Mouse (Mus musculus): Measurements from ENCODE around the gene Arhgef33. TPM values are rescaled to one million over a fixed set of nuclear protein-coding genes. Genes with fewer than 3 reads are reported as not detected.
"Not testable (repeated sequence)": the region's sequence is repeated elsewhere in the genome, so short reads cannot be mapped to it uniquely, and the experiment has no call there.

Arhgef33 gene
- polyA plus RNA-seq (2014; fragmentation: Nextera tagmentation; extraction: Ambion mirVana) = 0.80 and 1.4 TPM in 2 replicates

- WGBS = 63% methylated on average over 1 of the region's 1 CpGs
- Histone ChIP-seq H3K9me3 (ENCODE audit: control insufficient read depth, low read length) (no peaks in the 10 kb centered on the region), H3K4me1 (ENCODE audit: control insufficient read depth in 2 of 2, insufficient read depth in 2 of 2, low read length in 2 of 2) (peaks cover 2 to 3% of the 10 kb centered on the region in 2 experiments; a peak in 1 of 4 replicates), H3K27ac (replicated peaks in 1 of 2; ENCODE audit: control insufficient read depth in 1 of 2, insufficient read depth in 1 of 2, low read depth in 2 of 2, low read length in 2 of 2) (no peak within 1 kb of the TSS), H3K4me2 (ENCODE audit: low read length) (no peak within 1 kb of the TSS), H3K9ac (ENCODE audit: low read length) (no peak within 1 kb of the TSS), H3K4me3 (ENCODE audit: control insufficient read depth in 1 of 2, insufficient read depth in 1 of 2, low read depth in 1 of 2, low read length in 2 of 2) (no peak within 1 kb of the TSS), H3K27me3 (ENCODE audit: control insufficient read depth, insufficient read depth, low read length) (no peaks in the 10 kb centered on the region), H3K36me3 (ENCODE audit: control insufficient read depth, insufficient read depth, low read length) (no peaks in the 10 kb centered on the region)
- ATAC-seq (ENCODE audit: insufficient number of reproducible peaks, insufficient read depth, low FRiP score, low read depth) = no peak
These were observed at the start of gene Arhgef33 for GRCm38 (mm10) chr17:80307251-80307650. TSS of gene Arhgef33 (plus strand) at chr17:80307407.

GRCm38 (mm10) chr17:80267065-80267464, 40.1 kb upstream of the Arhgef33 start:
- Histone ChIP-seq H3K4me3 (ENCODE audit: control insufficient read depth in 1 of 2, insufficient read depth in 1 of 2, low read depth in 1 of 2, low read length in 2 of 2) (no peak overlapping the region), H3K36me3 (ENCODE audit: control insufficient read depth, insufficient read depth, low read length) (peaks cover 81% of the 10 kb centered on the region), H3K4me2 (ENCODE audit: low read length) (no peak overlapping the region), H3K9me3 (ENCODE audit: control insufficient read depth, low read length) (no peaks in the 10 kb centered on the region), H3K9ac (ENCODE audit: low read length) (no peak overlapping the region), H3K27me3 (ENCODE audit: control insufficient read depth, insufficient read depth, low read length) (no peaks in the 10 kb centered on the region), H3K27ac (replicated peaks in 1 of 2; ENCODE audit: control insufficient read depth in 1 of 2, insufficient read depth in 1 of 2, low read depth in 2 of 2, low read length in 2 of 2) (no peak overlapping the region), H3K4me1 (ENCODE audit: control insufficient read depth in 2 of 2, insufficient read depth in 2 of 2, low read length in 2 of 2) (no peaks in the 10 kb centered on the region)
- ATAC-seq (ENCODE audit: insufficient number of reproducible peaks, insufficient read depth, low FRiP score, low read depth) = no peak
- 89% methylated on average over 4 of the region's 4 CpGs for WGBS

DNA sequence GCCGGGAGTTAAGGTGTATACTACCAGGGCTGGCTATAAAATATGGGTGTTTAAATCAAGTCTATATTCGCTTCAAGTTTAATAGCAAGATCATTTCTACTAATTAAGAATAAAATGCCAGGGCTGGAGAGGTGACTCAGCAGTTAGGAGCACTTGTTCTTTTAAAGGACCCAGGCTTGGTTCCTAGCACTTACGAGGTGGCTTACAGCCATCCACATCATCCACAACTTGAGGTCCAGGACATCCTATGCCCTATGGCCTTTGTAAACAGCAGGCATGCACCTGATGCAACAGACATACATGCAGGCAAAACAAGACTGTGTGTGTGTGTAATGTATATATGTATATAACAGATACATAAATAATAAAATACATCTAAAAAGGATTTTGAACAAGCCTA, 39.1 kb upstream of the Arhgef33 start:
- no peak overlapping the region for H3K9ac ChIP-seq (ENCODE audit: low read length)
- no peak overlapping the region for H3K4me3 ChIP-seq (ENCODE audit: control insufficient read depth in 1 of 2, insufficient read depth in 1 of 2, low read depth in 1 of 2, low read length in 2 of 2)
- no peaks in the 10 kb centered on the region for H3K9me3 ChIP-seq (ENCODE audit: control insufficient read depth, low read length)
- no peak overlapping the region for H3K27ac ChIP-seq (replicated peaks in 1 of 2; ENCODE audit: control insufficient read depth in 1 of 2, insufficient read depth in 1 of 2, low read depth in 2 of 2, low read length in 2 of 2)
- no peaks in the 10 kb centered on the region for H3K4me1 ChIP-seq (ENCODE audit: control insufficient read depth in 2 of 2, insufficient read depth in 2 of 2, low read length in 2 of 2)
- peaks cover 82% of the 10 kb centered on the region for H3K36me3 ChIP-seq (ENCODE audit: control insufficient read depth, insufficient read depth, low read length)
- ATAC-seq (ENCODE audit: insufficient number of reproducible peaks, insufficient read depth, low FRiP score, low read depth) = no peak
- no peaks in the 10 kb centered on the region for H3K27me3 ChIP-seq (ENCODE audit: control insufficient read depth, insufficient read depth, low read length)
- WGBS = 87% methylated on average over 3 of the region's 3 CpGs
- no peak overlapping the region for H3K4me2 ChIP-seq (ENCODE audit: low read length)

GRCm38 (mm10) chr17:80270622-80271021, 36.6 kb upstream of the Arhgef33 start:
- 95% methylated on average over 7 of the region's 7 CpGs for WGBS
- H3K9me3 ChIP-seq (ENCODE audit: control insufficient read depth, low read length); H3K27ac ChIP-seq (replicated peaks in 1 of 2; ENCODE audit: control insufficient read depth in 1 of 2, insufficient read depth in 1 of 2, low read depth in 2 of 2, low read length in 2 of 2); H3K4me3 ChIP-seq (ENCODE audit: control insufficient read depth in 1 of 2, insufficient read depth in 1 of 2, low read depth in 1 of 2, low read length in 2 of 2); H3K27me3 ChIP-seq (ENCODE audit: control insufficient read depth, insufficient read depth, low read length); ATAC-seq (ENCODE audit: insufficient number of reproducible peaks, insufficient read depth, low FRiP score, low read depth); H3K9ac ChIP-seq (ENCODE audit: low read length); H3K4me1 ChIP-seq (ENCODE audit: control insufficient read depth in 2 of 2, insufficient read depth in 2 of 2, low read length in 2 of 2); H3K4me2 ChIP-seq (ENCODE audit: low read length): not testable (repeated sequence)
- peaks cover 82% of the 10 kb centered on the region for H3K36me3 ChIP-seq (ENCODE audit: control insufficient read depth, insufficient read depth, low read length)

DNA sequence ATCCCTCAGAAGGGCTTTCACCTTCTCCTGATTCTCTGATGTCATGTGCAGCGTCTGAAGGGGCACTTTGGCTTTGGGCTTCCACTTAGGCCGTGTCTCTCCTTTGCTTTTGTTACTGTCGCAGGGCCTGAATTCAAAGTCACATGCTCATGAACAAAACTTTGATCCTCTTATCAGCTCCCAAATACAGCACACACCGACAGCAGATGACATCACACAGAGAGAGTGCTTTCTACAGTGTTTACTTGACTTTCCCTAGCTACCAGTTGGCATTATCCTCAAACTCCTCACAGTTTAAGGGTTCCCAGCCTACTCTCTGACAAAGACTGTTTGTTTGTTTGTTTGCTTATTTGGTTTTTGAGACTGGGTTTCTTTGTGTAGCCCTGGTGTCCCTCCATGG, 29.0 kb upstream of the Arhgef33 start:
- Histone ChIP-seq H3K9ac (ENCODE audit: low read length) (no peak overlapping the region), H3K27me3 (ENCODE audit: control insufficient read depth, insufficient read depth, low read length) (no peaks in the 10 kb centered on the region), H3K27ac (replicated peaks in 1 of 2; ENCODE audit: control insufficient read depth in 1 of 2, insufficient read depth in 1 of 2, low read depth in 2 of 2, low read length in 2 of 2) (no peak overlapping the region), H3K4me1 (ENCODE audit: control insufficient read depth in 2 of 2, insufficient read depth in 2 of 2, low read length in 2 of 2) (no peaks in the 10 kb centered on the region), H3K4me3 (ENCODE audit: control insufficient read depth in 1 of 2, insufficient read depth in 1 of 2, low read depth in 1 of 2, low read length in 2 of 2) (no peak overlapping the region), H3K9me3 (ENCODE audit: control insufficient read depth, low read length) (no peaks in the 10 kb centered on the region), H3K36me3 (ENCODE audit: control insufficient read depth, insufficient read depth, low read length) (peaks cover 70% of the 10 kb centered on the region), H3K4me2 (ENCODE audit: low read length) (no peak overlapping the region)
- WGBS = 49% methylated on average over 4 of the region's 4 CpGs
- no peak for ATAC-seq (ENCODE audit: insufficient number of reproducible peaks, insufficient read depth, low FRiP score, low read depth)

GRCm38 (mm10) chr17:80279340-80280070, 27.7 kb upstream of the Arhgef33 start:
- Histone ChIP-seq H3K36me3 (ENCODE audit: control insufficient read depth, insufficient read depth, low read length) (peaks cover 57% of the 10 kb centered on the region), H3K9me3 (ENCODE audit: control insufficient read depth, low read length) (no peaks in the 10 kb centered on the region), H3K4me3 (ENCODE audit: control insufficient read depth in 1 of 2, insufficient read depth in 1 of 2, low read depth in 1 of 2, low read length in 2 of 2) (no peak overlapping the region), H3K9ac (ENCODE audit: low read length) (no peak overlapping the region), H3K27me3 (ENCODE audit: control insufficient read depth, insufficient read depth, low read length) (no peaks in the 10 kb centered on the region), H3K4me1 (ENCODE audit: control insufficient read depth in 2 of 2, insufficient read depth in 2 of 2, low read length in 2 of 2) (no peaks in the 10 kb centered on the region), H3K27ac (replicated peaks in 1 of 2; ENCODE audit: control insufficient read depth in 1 of 2, insufficient read depth in 1 of 2, low read depth in 2 of 2, low read length in 2 of 2) (no peak overlapping the region), H3K4me2 (ENCODE audit: low read length) (no peak overlapping the region)
- 92% methylated on average over 8 of the region's 8 CpGs for WGBS
- ATAC-seq (ENCODE audit: insufficient number of reproducible peaks, insufficient read depth, low FRiP score, low read depth) = no peak

GRCm38 (mm10) chr17:80284446-80284845, 22.8 kb upstream of the Arhgef33 start:
- H3K4me3 ChIP-seq (ENCODE audit: control insufficient read depth in 1 of 2, insufficient read depth in 1 of 2, low read depth in 1 of 2, low read length in 2 of 2) = no peak overlapping the region
- 55% methylated on average over 4 of the region's 4 CpGs for WGBS
- no peak overlapping the region for H3K4me2 ChIP-seq (ENCODE audit: low read length)
- H3K36me3 ChIP-seq (ENCODE audit: control insufficient read depth, insufficient read depth, low read length) = peaks cover 18% of the 10 kb centered on the region
- peak overlapping the region; percentile 57 to 64 for H3K27ac ChIP-seq (replicated peaks in 1 of 2; ENCODE audit: control insufficient read depth in 1 of 2, insufficient read depth in 1 of 2, low read depth in 2 of 2, low read length in 2 of 2)
- H3K9me3 ChIP-seq (ENCODE audit: control insufficient read depth, low read length) = no peaks in the 10 kb centered on the region
- H3K4me1 ChIP-seq (ENCODE audit: control insufficient read depth in 2 of 2, insufficient read depth in 2 of 2, low read length in 2 of 2) = peaks cover 2 to 6% of the 10 kb centered on the region in 2 experiments; a peak in 3 of 4 replicates
- no peak overlapping the region for H3K9ac ChIP-seq (ENCODE audit: low read length)
- no peak for ATAC-seq (ENCODE audit: insufficient number of reproducible peaks, insufficient read depth, low FRiP score, low read depth)
- H3K27me3 ChIP-seq (ENCODE audit: control insufficient read depth, insufficient read depth, low read length) = no peaks in the 10 kb centered on the region

- Histone ChIP-seq H3K27ac (replicated peaks in 1 of 2; ENCODE audit: control insufficient read depth in 1 of 2, insufficient read depth in 1 of 2, low read depth in 2 of 2, low read length in 2 of 2) (no peak overlapping the region), H3K27me3 (ENCODE audit: control insufficient read depth, insufficient read depth, low read length) (no peaks in the 10 kb centered on the region), H3K4me3 (ENCODE audit: control insufficient read depth in 1 of 2, insufficient read depth in 1 of 2, low read depth in 1 of 2, low read length in 2 of 2) (no peak overlapping the region), H3K9ac (ENCODE audit: low read length) (no peak overlapping the region), H3K36me3 (ENCODE audit: control insufficient read depth, insufficient read depth, low read length) (no peaks in the 10 kb centered on the region), H3K4me2 (ENCODE audit: low read length) (no peak overlapping the region), H3K9me3 (ENCODE audit: control insufficient read depth, low read length) (no peaks in the 10 kb centered on the region), H3K4me1 (ENCODE audit: control insufficient read depth in 2 of 2, insufficient read depth in 2 of 2, low read length in 2 of 2) (peaks cover 2 to 6% of the 10 kb centered on the region in 2 experiments; a peak in 3 of 4 replicates)
- no peak for ATAC-seq (ENCODE audit: insufficient number of reproducible peaks, insufficient read depth, low FRiP score, low read depth)
- WGBS = 86% methylated on average over 6 of the region's 6 CpGs
These were observed 19.2 kb upstream of the Arhgef33 start for GRCm38 (mm10) chr17:80288012-80288411.
